Mouse (Mus musculus) thymus, adult 18-20 months (tissue): ENCODE results near the gene Glipr2.

Experiments used
- DNase-seq, 2 experiments: peaks; one replicate each; pipeline ENCODE4 v3.0.0; 2022; ENCODE audit warnings: mixed read lengths in 2 of 2

Glipr2 gene

DNA sequence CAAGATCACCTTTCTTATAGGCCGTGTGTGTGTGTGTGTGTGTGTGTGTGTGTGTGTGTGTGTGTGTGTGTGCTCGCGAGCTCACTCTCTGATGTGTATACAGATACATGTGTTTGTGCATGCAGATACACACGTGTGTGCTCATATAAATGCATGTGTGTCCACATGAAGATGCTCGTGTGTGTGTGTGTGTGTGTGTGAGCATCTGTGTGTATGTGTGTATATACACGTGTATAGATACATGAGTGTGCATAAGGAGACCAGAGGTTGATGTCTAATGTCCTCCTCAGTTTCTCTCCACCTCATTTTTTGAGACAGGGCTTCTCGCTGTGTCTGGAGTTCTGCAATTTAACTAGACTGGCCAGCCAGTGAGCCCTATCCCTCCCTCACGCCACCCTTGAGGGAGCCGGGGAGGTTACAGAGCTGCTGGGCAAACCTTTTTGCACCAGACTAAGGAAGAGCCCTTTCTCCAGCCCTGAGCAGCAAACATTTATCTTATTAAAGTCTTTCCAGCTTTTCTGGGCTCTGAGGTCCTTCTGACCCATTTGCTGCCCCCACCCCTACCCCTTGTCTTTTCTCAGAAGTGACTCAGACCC, 14.4 kb downstream of the Glipr2 start:
- DNase-seq, result no peak

DNA sequence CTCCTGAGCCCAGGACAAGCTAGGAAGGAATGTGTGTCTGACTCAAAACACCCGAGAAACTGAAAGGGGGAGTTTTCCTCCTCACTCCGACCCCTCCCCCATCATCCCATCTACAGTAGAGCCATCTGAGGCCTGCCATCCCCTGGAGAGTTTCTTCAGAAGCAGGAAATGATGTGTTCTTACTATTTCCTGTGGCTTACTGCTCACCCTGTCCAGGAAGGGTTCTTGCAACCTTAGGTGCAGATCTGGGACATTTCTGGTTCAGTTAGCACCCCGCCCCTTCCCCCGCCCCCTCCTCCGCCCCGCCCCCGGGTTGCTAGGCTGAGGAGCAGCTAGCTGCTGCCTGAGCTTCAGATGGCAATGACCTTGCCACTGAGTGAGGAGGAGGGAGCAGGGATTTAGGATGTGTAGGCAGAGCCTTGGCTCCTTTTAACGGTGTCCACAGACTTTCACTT, 15.0 kb downstream of the Glipr2 start:
- peak; percentile 41 to 62 for DNase-seq

DNA sequence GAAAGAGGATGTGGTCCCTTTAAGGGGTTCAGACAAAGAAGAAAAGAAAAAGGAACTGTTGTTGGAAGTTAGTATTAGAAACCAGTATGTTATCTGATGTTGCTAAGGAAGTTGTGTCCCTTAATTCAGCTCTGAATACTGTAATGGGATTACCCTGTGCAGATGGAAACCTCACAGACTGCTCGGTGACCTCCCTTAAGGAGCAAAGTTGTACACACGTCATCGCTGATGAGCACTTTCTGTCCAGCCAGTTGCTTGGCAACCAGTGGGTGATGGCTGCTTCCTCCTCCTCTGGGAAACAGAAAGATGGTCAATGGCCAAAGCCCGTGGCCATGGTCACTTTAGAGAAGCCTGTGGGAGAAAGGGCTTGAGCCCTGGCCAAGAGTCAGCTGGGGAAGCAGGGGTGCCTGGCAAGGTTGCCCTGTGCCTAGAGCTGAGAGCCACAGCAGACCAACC, 16.4 kb downstream of the Glipr2 start:
- DNase-seq, result peak in 1 of 2 experiments; percentile 33

DNA sequence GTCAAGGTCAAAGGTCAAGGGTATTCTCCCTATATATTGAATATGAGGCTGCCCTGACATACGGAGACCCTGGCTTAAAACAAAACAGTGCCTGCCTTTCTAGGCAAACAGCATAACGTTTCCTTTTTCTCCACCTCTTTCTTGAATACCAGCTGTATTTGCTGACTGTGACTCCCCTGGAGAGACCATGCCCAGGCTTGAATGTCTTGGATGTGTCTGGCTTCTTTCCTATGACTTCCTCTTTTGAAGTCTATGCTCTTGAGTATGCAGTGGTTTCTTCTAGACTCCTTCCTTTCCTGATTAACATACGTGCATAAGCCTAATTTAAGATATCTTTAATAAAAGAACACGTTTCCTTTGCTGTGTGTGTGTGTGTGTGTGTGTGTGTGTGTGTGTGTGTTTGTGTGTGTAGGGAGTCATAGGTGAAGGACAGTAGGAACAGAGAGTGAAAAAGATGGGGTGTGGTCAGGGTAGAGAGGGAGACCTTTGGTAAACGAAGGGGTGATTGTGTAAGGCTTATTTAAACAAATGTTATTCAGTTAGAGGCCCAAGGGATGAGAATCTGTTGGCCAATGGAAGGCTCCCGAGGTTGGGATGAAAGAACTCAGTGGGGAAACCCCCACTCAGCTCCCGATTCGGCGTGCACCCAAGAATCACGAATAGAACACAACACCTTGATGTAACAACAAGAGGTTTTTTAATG, 17.9 kb downstream of the Glipr2 start:
- DNase-seq, result no peak

DNA sequence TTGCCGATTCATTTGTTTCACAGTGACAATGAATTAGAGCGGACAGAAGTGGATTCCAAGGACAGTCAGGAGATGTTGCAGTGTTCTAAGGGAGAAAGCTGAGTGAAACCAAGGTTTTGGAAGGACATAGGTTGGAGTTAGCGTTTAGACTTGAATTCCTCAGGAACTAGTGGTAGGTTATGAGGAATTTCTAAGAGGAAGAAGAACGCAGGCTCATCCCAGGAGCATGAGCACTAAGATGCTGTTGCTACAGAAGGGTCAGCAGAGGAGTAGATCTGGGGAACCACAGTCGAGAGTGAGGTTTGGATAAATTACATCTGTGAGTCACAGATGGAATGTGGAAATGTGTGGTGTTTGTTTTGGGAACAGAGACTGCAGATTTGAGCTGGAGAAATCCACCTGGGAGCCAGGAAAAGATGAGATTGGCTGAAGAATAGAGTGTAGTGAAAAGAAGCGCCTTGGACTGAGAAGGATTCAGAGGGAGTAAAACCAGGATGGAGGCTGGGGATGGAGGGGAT, 19.1 kb downstream of the Glipr2 start:
- DNase-seq, result no peak

DNA sequence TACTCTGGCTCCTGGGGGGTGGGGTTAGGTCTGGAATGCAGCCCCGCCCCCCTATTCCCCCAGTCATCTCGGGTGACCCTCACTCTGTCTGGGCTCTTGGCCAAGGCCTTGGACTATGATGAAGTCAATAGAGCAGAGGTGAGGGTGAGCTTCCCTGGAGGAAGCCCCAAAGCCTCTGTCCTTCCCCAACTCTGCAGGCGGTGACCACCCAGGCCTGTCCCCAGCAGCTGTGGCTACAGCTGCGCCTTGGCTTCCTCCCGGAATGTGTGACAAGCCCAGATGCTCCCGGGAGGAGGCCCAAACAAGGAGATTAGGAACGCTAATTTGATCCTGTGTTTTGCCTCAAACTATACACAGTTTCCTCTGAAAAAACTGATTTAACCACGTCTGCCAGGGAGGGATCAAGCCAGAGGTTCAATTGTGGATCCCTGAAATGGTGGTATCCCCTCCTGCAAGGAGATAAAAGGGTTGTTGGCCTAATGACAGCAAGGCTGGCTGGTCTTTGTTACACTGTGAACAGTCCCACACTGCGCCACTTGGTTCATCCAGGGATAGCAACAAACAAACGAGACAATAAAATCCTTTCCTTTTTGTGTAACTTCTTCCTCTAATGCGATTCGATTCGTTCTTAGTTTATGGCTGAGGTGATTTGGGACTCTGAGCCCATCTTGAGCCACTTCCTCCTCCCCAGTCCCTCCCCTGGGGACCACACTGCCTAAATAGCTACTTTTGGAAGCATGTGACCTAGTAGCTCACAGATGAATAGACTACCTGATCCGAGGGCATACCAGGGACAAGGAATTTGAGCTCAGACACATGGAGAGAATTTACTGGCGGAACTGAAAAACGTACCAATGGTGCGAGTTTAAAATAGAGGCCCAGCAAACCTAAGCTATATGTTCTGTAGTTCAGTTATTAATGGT, 21.6 kb downstream of the Glipr2 start:
- no peak for DNase-seq

DNA sequence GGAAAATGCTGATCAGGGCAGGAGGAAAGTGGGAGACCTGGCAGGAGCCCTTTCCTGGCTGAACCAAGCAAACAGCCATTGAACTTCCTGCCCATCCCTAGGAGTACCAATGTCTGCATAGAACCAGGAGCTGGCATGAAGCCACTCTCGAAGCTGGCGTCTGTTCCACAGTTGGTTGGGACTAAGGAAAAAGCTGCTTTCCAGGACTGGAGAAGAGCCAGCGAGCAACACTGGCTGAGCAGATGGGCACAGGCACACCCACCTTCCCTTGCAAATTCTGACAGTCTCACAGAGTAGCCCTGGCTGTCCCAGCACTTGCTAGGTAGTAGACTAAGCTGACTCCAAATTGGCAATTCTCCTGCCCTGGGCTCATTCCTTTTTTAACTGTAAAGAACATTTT, 22.5 kb downstream of the Glipr2 start:
- DNase-seq, result no peak

DNA sequence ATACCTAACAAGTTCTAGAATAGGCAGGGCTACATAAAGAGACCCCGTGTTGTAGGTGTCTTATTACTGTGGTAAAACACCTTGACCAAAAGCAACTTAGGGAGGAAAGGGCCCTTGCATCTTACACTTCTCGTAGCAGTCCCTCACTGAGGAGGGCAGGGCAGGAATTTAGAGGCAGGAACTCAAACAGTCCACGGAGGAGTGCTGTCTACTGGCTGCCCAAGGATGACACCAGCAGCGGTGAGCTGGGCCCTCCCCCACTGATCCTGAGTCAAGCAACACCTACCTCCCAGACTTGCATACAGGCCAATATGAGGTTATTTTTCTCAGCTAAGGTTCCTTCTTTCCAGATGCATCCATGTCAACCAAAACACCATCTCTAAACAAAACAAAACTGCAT, 23.0 kb downstream of the Glipr2 start:
- no peak for DNase-seq

DNA sequence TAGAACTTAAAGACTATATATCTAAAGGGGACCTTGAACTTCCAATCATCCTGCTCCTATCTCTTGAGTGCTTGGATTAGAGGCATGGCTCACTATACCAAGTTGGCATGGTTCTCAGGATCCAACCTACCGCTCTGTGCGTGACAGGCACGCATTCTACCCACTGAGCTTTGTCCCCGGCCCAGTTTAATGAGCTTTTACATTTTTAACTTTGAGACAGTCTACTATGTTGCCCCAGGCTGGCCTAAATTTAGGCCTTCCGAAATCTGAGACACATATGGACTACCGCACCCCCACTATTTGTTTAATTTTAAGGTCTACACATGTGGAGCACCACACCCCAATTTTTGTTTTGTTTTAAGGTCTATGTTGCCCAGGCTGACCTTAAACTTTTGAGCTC, 23.6 kb downstream of the Glipr2 start:
- DNase-seq, result no peak

DNA sequence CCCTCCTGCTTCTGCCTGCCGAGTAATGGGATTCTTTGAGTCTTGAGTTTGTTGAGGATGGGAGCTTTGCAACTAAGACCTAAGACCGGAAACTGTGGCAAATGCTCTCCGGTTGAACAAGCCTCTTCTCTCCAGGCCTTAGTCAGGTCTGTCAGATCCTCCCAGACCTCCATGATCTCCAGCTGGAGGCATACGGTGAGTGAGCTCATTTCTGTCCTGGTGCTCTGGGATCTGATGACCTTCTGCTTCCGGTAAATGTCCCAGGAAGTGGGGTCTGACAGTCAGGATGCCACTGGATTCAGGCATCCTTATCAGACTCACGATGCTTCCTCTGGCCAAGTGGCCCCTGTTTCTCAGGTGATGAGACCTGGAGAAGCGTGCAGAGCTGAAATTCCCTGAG, 24.1 kb downstream of the Glipr2 start:
- DNase-seq, result no peak

DNA sequence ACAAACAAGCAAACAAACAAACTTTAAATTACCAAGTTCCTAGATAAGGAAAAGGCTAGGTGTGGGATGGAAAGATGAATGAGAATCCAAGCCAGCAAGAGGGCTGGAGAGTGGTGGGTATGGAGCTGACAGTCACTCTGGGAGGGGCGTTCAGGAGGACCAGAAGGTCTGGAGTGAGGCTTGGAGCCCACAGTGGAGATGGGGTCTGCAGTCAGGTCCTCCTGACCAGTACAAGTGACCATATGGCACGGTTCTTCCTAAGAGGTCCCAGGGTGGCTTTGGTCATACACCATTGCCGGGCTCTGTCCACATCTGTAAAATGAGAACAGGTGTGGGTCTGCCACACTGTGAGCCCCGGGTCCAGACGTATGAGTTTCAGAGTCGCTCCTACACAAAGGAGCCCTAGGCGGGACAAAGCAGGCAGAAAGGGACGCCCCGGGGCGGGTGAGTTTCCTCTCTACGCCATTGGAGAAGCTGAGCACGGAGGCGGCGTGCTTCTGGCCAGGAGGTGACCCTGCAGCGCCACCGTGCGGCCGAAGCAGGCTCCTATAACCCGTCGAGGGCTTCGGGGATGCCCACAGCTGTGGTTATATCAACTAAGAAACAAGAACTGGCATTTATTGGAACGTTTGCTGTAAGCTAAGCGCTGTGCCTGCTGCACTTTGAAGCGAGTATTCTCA, 25.0 kb downstream of the Glipr2 start:
- peak; percentile 83 to 85 for DNase-seq

DNA sequence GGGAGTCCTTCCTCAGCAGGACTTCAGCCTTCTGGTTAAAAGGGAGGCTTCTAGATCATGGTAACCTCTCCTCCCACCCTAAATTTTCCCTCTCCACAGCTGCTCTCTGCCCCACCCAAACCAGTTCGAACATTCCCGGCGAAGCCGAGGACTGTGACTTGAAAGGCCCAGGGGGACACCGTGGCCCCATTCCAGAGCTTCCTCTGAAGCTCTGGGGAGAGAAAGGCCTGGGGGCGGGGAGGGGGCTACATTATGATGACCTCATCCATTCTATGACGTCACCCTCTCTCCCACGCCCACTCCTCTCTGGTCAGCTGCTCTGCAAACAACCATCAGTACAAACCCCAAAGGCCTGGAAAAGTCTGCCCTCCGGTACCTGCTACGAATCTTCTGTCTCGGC, 26.0 kb downstream of the Glipr2 start, which contains the start of gene Ccin:
Ccin (plus strand) TSS at position 303 of the 400 bp plus-strand sequence.
- DNase-seq, result no peak

DNA sequence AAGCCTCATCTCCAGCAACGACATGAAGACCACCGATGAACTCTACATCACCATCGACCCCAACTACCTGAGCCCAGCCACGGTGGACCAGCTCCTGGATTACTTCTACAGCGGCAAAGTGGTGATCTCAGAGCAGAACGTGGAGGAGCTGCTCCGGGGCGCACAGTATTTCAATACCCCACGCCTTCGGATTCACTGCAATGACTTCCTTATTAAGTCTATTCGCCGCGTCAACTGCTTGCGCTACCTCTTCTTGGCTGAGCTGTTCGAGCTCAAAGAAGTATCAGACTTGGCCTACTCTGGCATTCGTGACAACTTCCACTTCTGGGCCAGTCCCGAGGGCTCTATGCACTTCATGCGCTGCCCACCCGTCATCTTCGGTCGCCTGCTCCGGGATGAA, 26.6 kb downstream of the Glipr2 start:
- DNase-seq, result no peak

DNA sequence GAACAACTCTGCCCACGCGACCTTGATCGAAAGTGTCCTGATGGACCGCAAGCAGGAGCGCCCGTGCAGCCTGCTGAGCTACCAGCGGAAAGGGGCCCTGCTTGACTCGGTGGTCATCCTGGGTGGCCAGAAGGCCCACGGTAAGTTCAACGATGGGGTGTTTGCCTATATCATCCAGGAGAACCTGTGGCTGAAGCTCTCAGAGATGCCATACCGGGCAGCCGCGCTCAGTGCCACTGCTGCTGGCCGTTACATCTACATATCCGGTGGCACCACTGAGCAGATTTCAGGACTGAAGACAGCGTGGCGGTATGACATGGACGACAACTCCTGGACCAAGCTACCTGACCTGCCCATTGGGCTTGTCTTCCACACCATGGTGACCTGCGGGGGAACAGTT, 27.1 kb downstream of the Glipr2 start:
- DNase-seq, result no peak

DNA sequence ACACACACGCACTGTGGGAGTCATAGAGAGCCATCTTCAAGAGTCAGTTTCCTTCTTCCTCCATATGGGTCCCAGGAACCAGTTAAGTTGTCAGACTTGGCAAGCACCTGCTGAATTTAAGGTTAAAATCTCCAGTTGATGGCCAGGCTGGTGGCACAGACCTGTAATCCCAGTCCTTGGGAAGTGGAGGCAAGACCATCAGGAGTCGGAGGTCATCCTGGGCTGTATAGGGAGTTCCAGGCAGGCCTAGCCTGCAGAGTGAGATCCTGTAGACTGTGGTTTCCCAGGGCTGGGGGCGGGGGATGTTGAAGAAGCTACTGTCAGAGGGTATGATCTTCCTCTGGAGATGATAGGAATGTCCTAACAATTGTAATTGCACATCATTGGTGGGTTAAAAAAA, 31.8 kb downstream of the Glipr2 start:
- no peak for DNase-seq

DNA sequence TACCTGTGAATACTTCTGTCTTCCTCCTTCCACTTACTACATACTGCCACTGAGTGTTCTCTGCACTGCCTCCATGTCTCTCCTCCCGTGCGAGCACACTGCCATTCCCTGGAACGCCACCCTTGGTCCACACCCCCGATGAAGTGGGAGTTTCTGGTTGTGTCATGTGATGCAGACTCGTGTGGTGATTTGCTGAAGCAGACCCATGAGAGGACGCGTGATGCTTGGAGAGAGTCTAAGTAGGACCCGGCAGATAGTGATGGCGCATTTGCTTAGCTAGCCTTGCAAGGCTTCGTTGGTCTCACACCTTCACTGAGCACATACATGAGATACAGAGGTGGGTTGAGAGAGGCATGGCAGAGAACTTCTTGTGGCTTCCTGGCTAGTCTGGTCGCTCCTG, 35.9 kb downstream of the Glipr2 start:
- no peak for DNase-seq

DNA sequence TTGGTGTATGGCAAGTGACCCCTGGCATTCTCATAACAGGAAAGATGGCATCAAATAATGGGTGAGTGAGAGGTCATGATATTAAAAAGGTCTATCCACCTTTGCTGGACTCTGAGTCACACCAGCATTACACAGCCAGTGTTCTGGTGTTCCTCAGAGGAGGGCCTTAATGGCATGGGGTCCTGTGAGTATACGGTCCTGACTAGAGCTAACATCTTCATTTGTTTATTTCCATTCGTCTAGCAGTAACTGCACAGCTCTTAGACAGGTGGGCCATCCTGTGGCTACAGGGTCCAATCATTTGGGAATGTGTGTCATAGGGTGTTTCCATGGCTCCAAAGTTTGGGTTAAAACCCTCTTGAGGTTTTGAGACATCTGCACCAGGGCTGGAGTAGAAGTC, 37.1 kb downstream of the Glipr2 start:
- DNase-seq, result no peak

DNA sequence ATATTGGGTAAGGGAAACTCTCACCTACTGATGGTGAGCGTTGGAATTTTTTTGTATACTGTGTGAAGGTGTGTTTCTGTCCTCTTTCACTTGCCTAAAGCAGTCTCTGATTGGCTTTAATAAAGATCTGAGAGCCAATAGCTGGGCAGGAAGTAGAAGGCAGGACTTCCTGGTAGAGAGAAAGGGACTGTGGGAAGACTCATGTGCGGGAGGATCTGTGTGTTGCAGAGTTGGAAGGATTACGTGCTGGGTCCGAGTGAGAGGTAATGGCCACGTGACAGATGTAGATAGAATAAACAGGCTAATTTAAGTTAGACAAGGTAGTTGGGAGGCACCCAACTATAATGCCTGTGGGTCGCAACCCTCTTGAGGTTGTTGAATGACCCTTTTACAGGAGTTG, 46.4 kb downstream of the Glipr2 start:
- no peak for DNase-seq

DNA sequence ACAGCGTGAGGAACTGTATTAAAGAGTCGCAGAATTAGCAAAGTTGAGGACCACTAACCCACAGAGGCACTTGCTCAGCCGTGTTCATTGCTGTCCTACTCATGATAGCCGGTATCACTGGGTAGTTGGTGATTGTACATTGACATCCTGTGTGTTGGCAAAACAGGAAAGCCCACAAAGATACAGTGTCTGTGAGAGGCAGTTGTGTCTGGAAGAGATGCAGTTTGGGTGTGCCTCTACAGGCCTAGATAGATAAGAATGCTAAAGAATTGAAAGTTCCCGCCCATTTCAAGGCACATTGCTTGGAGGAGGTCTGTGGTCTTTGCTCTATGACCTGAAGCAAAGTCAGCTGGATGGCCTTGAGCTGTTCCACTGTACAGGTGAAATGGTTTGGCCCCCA, 46.9 kb downstream of the Glipr2 start, which contains the start of gene Clta:
Clta (plus strand) TSS at position 327 of the 400 bp plus-strand sequence.
- no peak for DNase-seq

DNA sequence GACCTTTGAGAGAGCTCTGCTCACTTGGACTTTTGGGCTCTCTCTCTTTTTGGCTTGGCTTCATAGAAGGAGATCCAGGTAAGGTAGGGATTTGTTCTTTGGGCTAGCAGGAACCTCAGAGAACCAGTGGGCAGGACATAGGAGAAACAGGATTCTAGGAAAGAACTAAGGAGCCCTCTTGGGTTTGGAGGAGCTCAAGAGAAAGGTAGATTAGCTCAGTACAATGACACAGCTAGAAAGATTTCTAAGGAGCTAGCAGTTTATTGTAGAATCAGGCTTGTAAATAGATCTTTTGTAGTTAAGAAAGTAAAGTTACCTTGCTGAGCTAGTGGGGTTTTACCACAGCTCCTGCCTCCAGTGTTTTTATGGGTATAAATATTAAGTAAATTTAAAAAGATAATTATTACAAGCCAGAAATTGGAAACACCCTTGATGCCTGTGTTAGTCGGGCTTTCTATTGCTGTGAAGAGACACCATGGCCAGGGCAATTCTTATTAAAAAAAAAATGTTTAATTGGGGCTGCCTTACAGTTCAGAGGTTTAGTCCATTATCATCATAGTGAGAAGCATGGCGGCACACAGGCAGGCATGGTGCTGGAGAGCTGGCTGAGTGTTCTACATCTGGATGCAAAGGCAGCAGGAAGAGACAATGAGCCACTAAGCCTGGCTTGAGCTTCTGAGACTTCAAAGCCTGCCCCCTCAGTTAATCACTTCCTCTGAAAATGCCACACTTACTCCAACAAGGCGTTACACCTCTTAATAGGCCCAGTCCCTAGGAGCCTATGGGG, 47.6 kb downstream of the Glipr2 start:
- DNase-seq, result no peak

DNA sequence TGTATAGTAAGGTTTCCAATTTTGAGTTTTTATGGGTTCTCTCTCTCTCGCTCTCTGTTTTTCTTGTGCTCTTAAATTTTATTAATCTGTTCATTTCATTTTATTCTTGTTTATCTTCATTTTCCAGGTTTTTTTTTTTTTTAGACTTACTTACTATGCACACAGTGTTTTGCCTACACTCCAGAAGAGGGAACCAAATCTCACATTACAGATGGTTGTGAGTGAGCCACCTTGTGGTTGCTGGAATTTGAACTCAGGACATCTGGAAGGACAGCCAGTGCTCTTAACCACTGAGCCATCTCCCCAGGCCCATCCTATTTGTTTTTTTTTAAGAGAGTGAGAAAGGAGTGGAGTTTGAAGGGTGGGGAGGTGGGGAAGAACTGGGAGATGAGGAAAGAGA, 53.0 kb downstream of the Glipr2 start:
- DNase-seq, result no peak

DNA sequence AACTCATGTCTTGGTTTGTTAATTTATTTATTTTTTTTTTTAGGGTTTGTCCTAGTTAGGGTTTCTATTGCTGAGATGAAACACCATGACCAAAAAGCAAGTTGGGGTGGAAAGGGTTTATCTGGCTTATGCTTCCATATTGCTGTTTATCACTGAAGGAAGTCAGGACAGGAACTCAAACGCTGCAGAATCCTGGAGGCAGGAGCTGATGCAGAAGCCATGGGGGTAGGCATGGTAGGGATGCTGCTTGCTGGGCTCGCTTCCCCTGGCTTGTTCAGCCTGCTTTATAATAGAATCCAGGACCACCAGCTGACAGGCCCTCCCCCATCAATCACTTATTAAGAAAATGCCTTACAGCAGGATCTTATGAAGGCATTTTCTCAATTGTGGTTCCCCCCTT, 53.7 kb downstream of the Glipr2 start:
- DNase-seq, result no peak
